Mouse (Mus musculus) small intestine, adult 2 months (tissue): ENCODE measurements around the gene Bub1b.

ENCODE experiments used
- CTCF ChIP-seq: fragments of 200-500 bp; IDR thresholded peaks from 2 replicates; pipeline ENCODE4 v1.5.1; 2012; ENCODE audit warnings: low read depth, mild to moderate bottlenecking, control low read depth, inconsistent platforms, low read length, moderate library complexity, mixed read lengths; ENCODE audit not compliant: insufficient replicate concordance, insufficient read length; ENCODE audit errors: extremely low read depth
- POLR2A ChIP-seq: fragments of 200-500 bp; IDR thresholded peaks from 2 replicates; pipeline ENCODE4 v1.6.1; 2012; ENCODE audit warnings: low read depth, mild to moderate bottlenecking, control low read depth, inconsistent platforms, low read length, moderate library complexity

DNA sequence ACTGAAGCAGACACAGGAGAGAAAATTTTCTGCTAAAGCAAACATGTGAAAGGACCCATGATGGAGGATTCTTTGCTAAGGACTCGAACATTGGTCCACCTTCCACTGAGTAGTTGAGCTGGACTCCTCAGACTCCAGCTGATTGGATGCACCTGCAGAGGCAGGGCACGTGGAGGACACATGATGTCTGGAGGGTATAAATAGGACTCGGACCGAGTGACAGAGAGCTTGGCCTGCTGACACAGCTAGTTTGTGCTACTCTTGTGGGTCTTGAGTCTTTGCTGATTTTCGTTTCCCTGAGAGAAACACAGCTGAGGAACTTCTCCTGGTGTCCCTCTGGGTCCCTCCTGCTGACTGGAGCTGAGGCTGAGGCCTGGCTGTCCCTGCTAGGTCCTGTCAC lies 48.7 kb downstream of the Bub1b start:
- TF ChIP-seq POLR2A (no peak), CTCF (no peak)
